Mouse (Mus musculus): ENCODE results near the gene Actl6b. TPM values are rescaled to one million over a fixed set of nuclear protein-coding genes. Genes with fewer than 3 reads are reported as not detected.
A peak's percentile ranks its signal among the peaks of the same experiment; 100 is the strongest.

Gene Actl6b
- polyA plus RNA-seq, 1 experiment from 2014 or later = not detected

DNA sequence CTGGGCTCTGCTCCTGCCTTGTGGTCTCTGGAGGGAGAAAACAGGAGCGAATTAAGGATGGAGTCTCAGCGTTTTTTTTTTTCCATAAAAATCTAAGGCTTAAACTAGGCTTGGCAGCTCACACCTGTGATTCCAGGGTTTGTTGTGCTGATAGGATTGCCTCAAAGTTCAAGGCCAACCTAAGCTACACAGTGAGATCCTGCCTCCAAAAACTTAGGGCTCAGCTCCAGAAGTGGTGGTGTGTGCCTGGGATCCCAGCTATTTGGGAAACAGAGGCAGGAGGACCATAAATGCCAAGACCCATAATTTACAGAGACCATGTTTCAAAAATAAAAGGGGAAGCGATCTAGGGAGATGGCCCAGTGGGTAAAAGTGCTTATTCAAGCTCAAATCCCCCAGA is 56.0 kb downstream of the Actl6b start:
- Histone ChIP-seq H3K9me3 (ENCODE audit: low read length) (no peaks in the 10 kb centered on the region), H3K4me3 (ENCODE audit: low read depth, low read length) (no peak overlapping the region), H3K27ac (ENCODE audit: low read depth) (no peak overlapping the region), H3K36me3 (replicated peaks; ENCODE audit: insufficient read depth, low read length) (no peaks in the 10 kb centered on the region), H3K4me2 (ENCODE audit: low read depth, low read length) (no peak overlapping the region), H3K9ac (replicated peaks) (no peak overlapping the region), H3K27me3 (ENCODE audit: insufficient read depth, low read length) (no peaks in the 10 kb centered on the region), H3K4me1 (ENCODE audit: insufficient read depth) (peaks cover 20% of the 10 kb centered on the region)
- DNase-seq (no peak), ATAC-seq (no peak)
- TF ChIP-seq CTCF (IDR thresholded peaks at IDR 0.05; ENCODE audit: low read depth) = no peak
- TF ChIP-seq EP300 (IDR thresholded peaks at IDR 0.05; ENCODE audit: low read depth) = no peak
- WGBS (ENCODE audit: insufficient replicate concordance) = 73% methylated on average over 3 of the region's 3 CpGs

DNA sequence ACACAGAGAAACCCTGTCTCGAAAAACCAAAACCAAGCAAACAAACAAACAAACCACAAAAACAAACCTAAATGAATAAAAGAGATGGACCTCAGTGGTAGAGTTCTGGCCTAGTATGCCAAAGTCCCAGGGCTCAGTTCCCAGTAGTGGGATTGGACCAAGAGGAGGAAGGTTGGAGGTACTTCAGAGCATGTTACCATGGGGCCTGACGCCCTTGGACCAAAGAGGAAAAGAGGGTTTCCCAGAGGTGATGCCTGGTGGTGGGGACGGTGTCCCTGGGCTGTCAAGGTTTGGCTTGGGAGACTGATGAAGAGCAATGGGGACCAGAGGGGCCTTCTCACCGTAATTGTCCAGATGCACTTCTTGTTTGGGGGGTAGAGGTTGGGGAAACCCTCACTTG is 56.7 kb downstream of the Actl6b start:
- DNase-seq = no peak
- Histone ChIP-seq H3K4me3 (ENCODE audit: low read depth, low read length) (no peak overlapping the region), H3K36me3 (replicated peaks; ENCODE audit: insufficient read depth, low read length) (no peaks in the 10 kb centered on the region), H3K27ac (ENCODE audit: low read depth) (no peak overlapping the region), H3K4me2 (ENCODE audit: low read depth, low read length) (peak overlapping the region; percentile 24; the same call in 1 of the 2 replicates), H3K27me3 (ENCODE audit: insufficient read depth, low read length) (no peaks in the 10 kb centered on the region), H3K9ac (replicated peaks) (no peak overlapping the region), H3K9me3 (ENCODE audit: low read length) (no peaks in the 10 kb centered on the region), H3K4me1 (ENCODE audit: insufficient read depth) (peaks cover 20% of the 10 kb centered on the region)
- WGBS (ENCODE audit: insufficient replicate concordance) = 80% methylated on average over 4 of the region's 4 CpGs
- no peak for ATAC-seq
- TF ChIP-seq CTCF (IDR thresholded peaks at IDR 0.05; ENCODE audit: low read depth) = no peak
- TF ChIP-seq EP300 (IDR thresholded peaks at IDR 0.05; ENCODE audit: low read depth) = no peak

GRCm38 (mm10) chr5:137610548-137611244 is 57.4 kb downstream of the Actl6b start:
- Histone ChIP-seq H3K36me3 (replicated peaks; ENCODE audit: insufficient read depth, low read length) (no peaks in the 10 kb centered on the region), H3K4me3 (ENCODE audit: low read depth, low read length) (no peak overlapping the region), H3K27me3 (ENCODE audit: insufficient read depth, low read length) (no peaks in the 10 kb centered on the region), H3K9me3 (ENCODE audit: low read length) (no peaks in the 10 kb centered on the region), H3K4me2 (ENCODE audit: low read depth, low read length) (peak overlapping the region; percentile 45), H3K4me1 (ENCODE audit: insufficient read depth) (peaks cover 20% of the 10 kb centered on the region), H3K9ac (replicated peaks) (peak overlapping the region; percentile 18; the same call in 1 of the 2 replicates), H3K27ac (ENCODE audit: low read depth) (peak overlapping the region; percentile 48; the same call in 1 of the 2 replicates)
- DNase-seq (peak; percentile 43), ATAC-seq (peak; percentile 26)
- TF ChIP-seq CTCF (IDR thresholded peaks at IDR 0.05; ENCODE audit: low read depth) (no peak), EP300 (IDR thresholded peaks at IDR 0.05; ENCODE audit: low read depth) (no peak)
- 36% methylated on average over 12 of the region's 12 CpGs for WGBS (ENCODE audit: insufficient replicate concordance)

DNA sequence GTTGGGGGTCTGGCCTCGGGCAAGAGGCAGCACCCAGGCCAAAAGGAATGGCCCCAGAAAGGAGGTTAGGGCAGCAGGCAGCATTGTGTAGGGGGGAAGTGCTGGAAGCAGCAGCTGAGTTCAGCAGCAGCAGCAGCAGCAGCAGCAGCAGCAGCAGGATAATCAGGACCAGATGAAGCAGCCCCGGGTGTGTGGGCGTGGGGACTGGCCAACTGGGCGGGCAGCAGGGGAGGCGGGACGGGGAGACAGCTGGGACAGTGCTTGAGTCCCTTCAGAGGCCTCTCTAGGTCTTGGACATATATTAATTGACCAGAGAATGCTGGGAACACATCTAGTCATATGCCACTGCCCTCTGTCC is 57.9 kb downstream of the Actl6b start:
- H3K4me2 ChIP-seq (ENCODE audit: low read depth, low read length) = peak overlapping the region; percentile 45
- no peaks in the 10 kb centered on the region for H3K36me3 ChIP-seq (replicated peaks; ENCODE audit: insufficient read depth, low read length)
- H3K9ac ChIP-seq (replicated peaks) = peak overlapping the region; percentile 18
- H3K9me3 ChIP-seq (ENCODE audit: low read length) = no peaks in the 10 kb centered on the region
- H3K4me1 ChIP-seq (ENCODE audit: insufficient read depth) = peaks cover 20% of the 10 kb centered on the region
- no peaks in the 10 kb centered on the region for H3K27me3 ChIP-seq (ENCODE audit: insufficient read depth, low read length)
- TF ChIP-seq EP300 (IDR thresholded peaks at IDR 0.05; ENCODE audit: low read depth) = no peak
- TF ChIP-seq CTCF (IDR thresholded peaks at IDR 0.05; ENCODE audit: low read depth) = no peak
- 31% methylated on average over 6 of the region's 6 CpGs for WGBS (ENCODE audit: insufficient replicate concordance)
- peak overlapping the region; percentile 48; the same call in 1 of the 2 replicates for H3K27ac ChIP-seq (ENCODE audit: low read depth)
- no peak overlapping the region for H3K4me3 ChIP-seq (ENCODE audit: low read depth, low read length)
- DNase-seq (peak; percentile 44), ATAC-seq (0 out of 2 replicates have a peak, but pooled peaks have one; percentile 37)

- H3K4me2 ChIP-seq (ENCODE audit: low read depth, low read length) = no peak overlapping the region
- H3K9me3 ChIP-seq (ENCODE audit: low read length) = no peaks in the 10 kb centered on the region
- H3K9ac ChIP-seq (replicated peaks) = no peak overlapping the region
- H3K4me1 ChIP-seq (ENCODE audit: insufficient read depth) = peaks cover 20% of the 10 kb centered on the region
- ATAC-seq (no peak), DNase-seq (no peak)
- TF ChIP-seq CTCF (IDR thresholded peaks at IDR 0.05; ENCODE audit: low read depth) = no peak
- TF ChIP-seq EP300 (IDR thresholded peaks at IDR 0.05; ENCODE audit: low read depth) = no peak
- no peak overlapping the region for H3K4me3 ChIP-seq (ENCODE audit: low read depth, low read length)
- no peaks in the 10 kb centered on the region for H3K27me3 ChIP-seq (ENCODE audit: insufficient read depth, low read length)
- H3K27ac ChIP-seq (ENCODE audit: low read depth) = no peak overlapping the region
- no peaks in the 10 kb centered on the region for H3K36me3 ChIP-seq (replicated peaks; ENCODE audit: insufficient read depth, low read length)
- 78% methylated on average over 5 of the region's 5 CpGs for WGBS (ENCODE audit: insufficient replicate concordance)
These were observed 59.8 kb downstream of the Actl6b start for GRCm38 (mm10) chr5:137613076-137613475.

DNA sequence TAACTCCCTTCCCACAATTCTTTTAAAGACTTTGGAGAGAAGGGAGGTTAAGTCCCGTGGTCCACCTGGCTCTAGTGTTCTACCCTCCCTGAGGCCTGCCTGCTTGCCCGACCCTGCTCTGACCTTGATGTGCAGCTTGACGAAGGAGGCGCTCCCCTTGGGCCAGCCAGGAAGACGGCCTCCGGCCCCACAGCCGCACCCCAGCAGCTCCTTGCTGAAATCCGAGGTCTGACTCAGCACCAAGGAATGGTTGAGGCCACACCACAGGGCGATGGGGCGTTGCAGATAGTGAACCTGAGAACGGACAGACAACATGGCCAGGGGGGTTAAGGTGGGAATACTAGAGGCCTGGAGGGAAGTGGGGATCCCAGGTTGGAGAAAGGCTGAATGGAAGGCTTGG is 60.2 kb downstream of the Actl6b start, which contains the start of gene Pcolce:
Pcolce (minus strand) TSS at position 235 of the 400 bp plus-strand sequence.
- no peaks in the 10 kb centered on the region for H3K9me3 ChIP-seq (ENCODE audit: low read length)
- H3K9ac ChIP-seq (replicated peaks) = no peak within 1 kb of the TSS
- ATAC-seq (no peak), DNase-seq (no peak)
- H3K4me1 ChIP-seq (ENCODE audit: insufficient read depth) = peaks cover 20% of the 10 kb centered on the region
- H3K27ac ChIP-seq (ENCODE audit: low read depth) = no peak within 1 kb of the TSS
- H3K4me2 ChIP-seq (ENCODE audit: low read depth, low read length) = no peak within 1 kb of the TSS
- H3K27me3 ChIP-seq (ENCODE audit: insufficient read depth, low read length) = no peaks in the 10 kb centered on the region
- no peak for TF ChIP-seq EP300 (IDR thresholded peaks at IDR 0.05; ENCODE audit: low read depth)
- no peak for TF ChIP-seq CTCF (IDR thresholded peaks at IDR 0.05; ENCODE audit: low read depth)
- WGBS (ENCODE audit: insufficient replicate concordance) = 63% methylated on average over 11 of the region's 11 CpGs
- no peaks in the 10 kb centered on the region for H3K36me3 ChIP-seq (replicated peaks; ENCODE audit: insufficient read depth, low read length)
- H3K4me3 ChIP-seq (ENCODE audit: low read depth, low read length) = no peak within 1 kb of the TSS
